Mouse (Mus musculus) gastrocnemius, adult 18-20 months (tissue): ENCODE measurements at regions not wholly inside any gene's neighbourhood (a gene's known extent, or its start where the extent isn't known, plus 50 kb on each side); places are given as distances from the start of the nearest gene placed in this dataset.

Experiments used
- DNase-seq: peaks from one replicate; pipeline ENCODE4 v3.0.0; 2021; ENCODE audit warnings: low spot score

DNA sequence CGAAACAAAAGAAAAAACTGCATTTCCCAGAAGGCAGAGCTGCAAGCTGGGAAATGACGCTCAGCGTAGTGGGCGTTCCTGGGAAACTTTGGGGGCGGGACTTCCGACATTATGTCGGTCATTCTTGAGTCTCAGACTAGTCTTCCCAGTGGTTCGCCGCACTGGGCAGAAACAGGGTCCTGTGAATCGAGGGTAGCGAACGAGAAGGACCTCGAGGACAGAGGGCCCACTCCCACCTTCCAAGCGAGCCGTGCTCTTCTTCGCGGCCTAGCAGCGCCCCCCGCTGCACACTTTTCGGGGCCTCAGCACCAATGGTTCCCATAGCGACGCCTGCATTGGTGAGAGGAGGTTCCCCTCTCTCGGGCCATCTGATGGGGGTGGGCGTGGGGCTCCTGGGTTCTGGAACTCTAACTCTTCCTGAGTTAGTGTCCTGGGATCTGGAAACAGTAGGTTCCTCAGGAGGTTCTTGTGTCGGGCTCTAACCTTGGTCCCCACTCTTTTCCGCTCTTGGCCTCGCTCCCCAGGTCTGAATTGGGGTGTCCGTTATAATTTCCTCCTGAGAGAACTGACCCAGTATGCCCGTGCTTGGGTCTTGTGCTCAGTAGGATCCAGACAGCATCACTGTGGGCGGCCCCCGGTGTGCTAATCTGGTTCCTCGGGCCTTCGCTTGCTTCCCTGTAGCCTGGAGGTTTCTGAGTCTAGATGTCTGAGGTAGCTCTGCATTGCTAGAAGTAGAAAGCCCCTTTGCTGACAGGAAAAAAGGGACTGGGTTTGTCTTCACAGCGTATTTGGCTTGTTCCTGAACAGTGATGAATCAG is 52.8 kb upstream of the Gramd1a start:
- peak; percentile 71 for DNase-seq

DNA sequence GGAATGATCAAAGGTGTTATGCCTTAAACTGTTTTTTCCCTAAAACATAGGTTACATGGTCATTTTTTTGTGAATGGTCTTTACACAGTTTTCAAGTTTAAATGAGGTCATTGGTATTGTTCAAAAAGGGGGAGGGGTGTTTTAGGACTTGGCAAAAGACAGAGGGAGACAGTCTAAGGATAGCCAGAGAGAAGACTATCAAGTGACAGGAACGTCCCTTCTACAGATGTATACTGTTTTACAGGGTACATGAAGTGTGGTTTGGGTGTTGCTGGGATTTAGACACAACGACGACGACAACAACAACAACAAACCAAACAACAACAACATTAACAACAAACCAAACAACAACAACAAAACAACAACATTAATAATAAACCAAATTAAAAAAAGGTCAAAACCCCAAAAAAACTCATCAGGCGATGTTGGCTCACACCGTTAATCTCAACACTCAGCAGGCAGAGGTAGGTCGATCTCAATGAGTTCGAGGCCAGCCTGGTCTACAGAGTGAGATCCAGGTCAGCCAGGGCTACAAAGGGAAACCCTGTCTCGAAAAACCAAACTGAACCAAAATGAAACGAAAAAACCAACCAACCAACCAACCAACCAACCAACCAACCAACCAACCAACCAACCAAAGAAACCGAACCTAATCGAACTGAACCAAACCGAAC is 52.0 kb upstream of the Gramd1a start:
- no peak for DNase-seq
